Mouse (Mus musculus): ENCODE measurements around the gene Selenbp1. TPM values are rescaled to one million over a fixed set of nuclear protein-coding genes. Genes with fewer than 3 reads are reported as not detected.

Selenbp1 gene
- polyA plus RNA-seq, 2 experiments = 43.5 to 56.7 TPM

DNA sequence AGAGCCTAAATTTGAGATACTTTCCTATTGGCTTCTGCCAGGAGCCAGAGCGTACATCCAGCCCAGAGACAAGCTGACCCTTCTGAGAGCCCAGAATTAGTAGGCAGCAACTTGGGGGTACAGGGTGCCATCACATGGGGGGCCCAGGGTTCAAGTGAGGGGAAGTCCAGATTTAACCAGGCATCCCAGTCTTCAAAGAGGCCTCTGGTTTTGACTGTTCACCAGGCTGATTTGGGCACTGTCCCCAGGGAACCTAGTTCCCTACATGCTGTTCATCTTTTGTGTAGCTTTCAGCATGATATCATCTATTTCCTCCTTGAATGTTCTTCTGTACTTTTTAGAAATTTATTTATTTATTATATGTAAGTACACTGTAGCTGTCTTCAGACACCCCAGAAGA, 32.1 kb downstream of the Selenbp1 start:
- no peaks in the 10 kb centered on the region for H3K36me3 ChIP-seq (replicated peaks; ENCODE audit: control insufficient read depth, insufficient read depth, low read depth)
- H3K4me3 ChIP-seq (ENCODE audit: insufficient read depth in 1 of 2, low read depth in 2 of 2, low read length in 2 of 2) = no peak overlapping the region
- no peaks in the 10 kb centered on the region for H3K27me3 ChIP-seq (ENCODE audit: control insufficient read depth, insufficient read depth, low read length)
- 90% methylated on average over 1 of the region's 1 CpGs for WGBS (ENCODE audit: insufficient replicate concordance)
- ATAC-seq (ENCODE audit: insufficient read depth) (no peak), DNase-seq (ENCODE audit: low read depth in 3 of 3, low spot score in 3 of 3) (no peak)
- H3K9me3 ChIP-seq (ENCODE audit: control insufficient read depth, low read length) = no peaks in the 10 kb centered on the region
- no peaks in the 10 kb centered on the region for H3K4me1 ChIP-seq (replicated peaks; ENCODE audit: control insufficient read depth in 2 of 2, insufficient read depth in 2 of 2, low read length in 1 of 2)
- no peak overlapping the region for H3K4me2 ChIP-seq (ENCODE audit: low read depth)
- TF ChIP-seq CTCF (IDR thresholded peaks at IDR 0.05; ENCODE audit: low read depth) (no peak), EP300 (IDR thresholded peaks at IDR 0.05; ENCODE audit: low read depth) (no peak)
- no peak overlapping the region for H3K27ac ChIP-seq
- H3K9ac ChIP-seq (replicated peaks) = no peak overlapping the region

DNA sequence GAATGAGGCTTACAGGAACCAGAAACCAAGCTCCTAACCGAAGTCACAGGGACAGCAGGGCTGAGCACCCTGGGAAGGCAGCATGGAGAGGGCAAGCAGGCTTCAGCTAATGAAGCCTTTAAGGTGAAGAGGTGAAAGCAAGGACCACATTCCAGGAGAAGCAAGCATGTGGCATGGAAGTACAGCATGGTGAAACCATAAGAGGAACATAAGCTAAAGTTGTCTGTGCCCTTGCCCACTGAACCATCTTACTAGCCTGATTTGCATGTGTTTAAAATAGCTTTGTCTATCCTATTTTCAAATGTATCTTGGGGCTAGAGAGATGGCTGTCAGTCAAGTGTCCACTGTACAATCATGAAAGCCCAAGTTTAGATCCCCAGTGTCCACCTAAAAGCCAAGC, 33.0 kb downstream of the Selenbp1 start:
- Histone ChIP-seq H3K9me3 (ENCODE audit: control insufficient read depth, low read length) (no peaks in the 10 kb centered on the region), H3K9ac (replicated peaks) (no peak overlapping the region), H3K27me3 (ENCODE audit: control insufficient read depth, insufficient read depth, low read length) (no peaks in the 10 kb centered on the region), H3K36me3 (replicated peaks; ENCODE audit: control insufficient read depth, insufficient read depth, low read depth) (no peaks in the 10 kb centered on the region), H3K4me3 (ENCODE audit: insufficient read depth in 1 of 2, low read depth in 2 of 2, low read length in 2 of 2) (no peak overlapping the region), H3K27ac (no peak overlapping the region), H3K4me1 (replicated peaks; ENCODE audit: control insufficient read depth in 2 of 2, insufficient read depth in 2 of 2, low read length in 1 of 2) (no peaks in the 10 kb centered on the region), H3K4me2 (ENCODE audit: low read depth) (no peak overlapping the region)
- 50% methylated on average over 1 of the region's 1 CpGs for WGBS (ENCODE audit: insufficient replicate concordance)
- ATAC-seq (ENCODE audit: insufficient read depth) = no peak
- DNase-seq (ENCODE audit: low read depth in 3 of 3, low spot score in 3 of 3) = no peak
- no peak for TF ChIP-seq CTCF (IDR thresholded peaks at IDR 0.05; ENCODE audit: low read depth)

GRCm38 (mm10) chr3:94972552-94972951, 39.7 kb downstream of the Selenbp1 start:
- H3K27ac ChIP-seq = no peak overlapping the region
- 53% methylated on average over 3 of the region's 3 CpGs for WGBS (ENCODE audit: insufficient replicate concordance)
- no peak for ATAC-seq (ENCODE audit: insufficient read depth)
- H3K9ac ChIP-seq (replicated peaks) = no peak overlapping the region
- no peak for DNase-seq (ENCODE audit: low read depth in 3 of 3, low spot score in 3 of 3)
- H3K4me1 ChIP-seq (replicated peaks; ENCODE audit: control insufficient read depth in 2 of 2, insufficient read depth in 2 of 2, low read length in 1 of 2) = peaks cover 8 to 13% of the 10 kb centered on the region in 2 experiments
- no peaks in the 10 kb centered on the region for H3K9me3 ChIP-seq (ENCODE audit: control insufficient read depth, low read length)
- no peak overlapping the region for H3K4me3 ChIP-seq (ENCODE audit: insufficient read depth in 1 of 2, low read depth in 2 of 2, low read length in 2 of 2)
- H3K27me3 ChIP-seq (ENCODE audit: control insufficient read depth, insufficient read depth, low read length) = no peaks in the 10 kb centered on the region
- H3K4me2 ChIP-seq (ENCODE audit: low read depth) = no peak overlapping the region
- H3K36me3 ChIP-seq (replicated peaks; ENCODE audit: control insufficient read depth, insufficient read depth, low read depth) = no peaks in the 10 kb centered on the region
- TF ChIP-seq EP300 (IDR thresholded peaks at IDR 0.05; ENCODE audit: low read depth) (no peak), CTCF (IDR thresholded peaks at IDR 0.05; ENCODE audit: low read depth) (no peak)

- DNase-seq (ENCODE audit: low read depth in 3 of 3, low spot score in 3 of 3) (no peak), ATAC-seq (ENCODE audit: insufficient read depth) (no peak)
- WGBS (ENCODE audit: insufficient replicate concordance) = 86% methylated on average over 5 of the region's 5 CpGs
- H3K4me2 ChIP-seq (ENCODE audit: low read depth) = peak overlapping the region; percentile 77
- no peak overlapping the region; the same call in 1 of the 2 replicates for H3K9ac ChIP-seq (replicated peaks)
- no peak overlapping the region for H3K4me3 ChIP-seq (ENCODE audit: insufficient read depth in 1 of 2, low read depth in 2 of 2, low read length in 2 of 2)
- peaks cover 8 to 13% of the 10 kb centered on the region in 2 experiments for H3K4me1 ChIP-seq (replicated peaks; ENCODE audit: control insufficient read depth in 2 of 2, insufficient read depth in 2 of 2, low read length in 1 of 2)
- H3K27ac ChIP-seq = no peak overlapping the region
- H3K27me3 ChIP-seq (ENCODE audit: control insufficient read depth, insufficient read depth, low read length) = no peaks in the 10 kb centered on the region
- no peak for TF ChIP-seq EP300 (IDR thresholded peaks at IDR 0.05; ENCODE audit: low read depth)
- TF ChIP-seq CTCF (IDR thresholded peaks at IDR 0.05; ENCODE audit: low read depth) = no peak
- peaks cover 2% of the 10 kb centered on the region; the same call in 1 of the 2 replicates for H3K36me3 ChIP-seq (replicated peaks; ENCODE audit: control insufficient read depth, insufficient read depth, low read depth)
- H3K9me3 ChIP-seq (ENCODE audit: control insufficient read depth, low read length) = no peaks in the 10 kb centered on the region
Measured at GRCm38 (mm10) chr3:94973620-94974019, 40.8 kb downstream of the Selenbp1 start.

DNA sequence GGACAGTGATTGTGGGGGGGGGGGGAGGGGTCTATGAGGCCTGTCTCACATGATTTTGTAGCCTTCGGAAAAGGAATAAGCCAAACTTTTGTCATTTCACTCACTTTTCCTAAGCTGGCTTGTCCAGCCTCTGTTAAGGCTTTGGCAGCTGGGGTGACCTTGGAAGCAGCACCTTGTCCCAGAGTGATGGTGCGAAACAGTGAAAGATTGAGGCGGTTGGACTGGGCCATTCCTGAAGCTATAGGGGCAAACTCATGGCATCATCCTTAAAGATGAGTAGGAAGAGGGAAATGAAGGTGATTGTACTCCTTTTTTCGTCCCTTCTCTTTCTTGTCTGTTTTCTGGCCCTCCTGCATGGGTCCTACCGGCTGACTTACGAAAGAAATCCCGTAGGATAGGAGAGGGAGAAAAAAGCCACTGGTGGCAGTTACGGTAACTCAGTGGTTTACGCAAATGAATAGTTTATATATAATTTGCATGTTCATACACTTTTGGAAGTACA, 41.2 kb downstream of the Selenbp1 start:
- peak overlapping the region; percentile 15; the same call in 1 of the 2 replicates for H3K27ac ChIP-seq
- WGBS (ENCODE audit: insufficient replicate concordance) = 24% methylated on average over 9 of the region's 9 CpGs
- peaks cover 2% of the 10 kb centered on the region; the same call in 1 of the 2 replicates for H3K36me3 ChIP-seq (replicated peaks; ENCODE audit: control insufficient read depth, insufficient read depth, low read depth)
- TF ChIP-seq EP300 (IDR thresholded peaks at IDR 0.05; ENCODE audit: low read depth) = no peak
- TF ChIP-seq CTCF (IDR thresholded peaks at IDR 0.05; ENCODE audit: low read depth) = no peak
- H3K9me3 ChIP-seq (ENCODE audit: control insufficient read depth, low read length) = no peaks in the 10 kb centered on the region
- peaks cover 8 to 13% of the 10 kb centered on the region in 2 experiments for H3K4me1 ChIP-seq (replicated peaks; ENCODE audit: control insufficient read depth in 2 of 2, insufficient read depth in 2 of 2, low read length in 1 of 2)
- H3K27me3 ChIP-seq (ENCODE audit: control insufficient read depth, insufficient read depth, low read length) = no peaks in the 10 kb centered on the region
- H3K4me2 ChIP-seq (ENCODE audit: low read depth) = peak overlapping the region; percentile 77
- ATAC-seq (ENCODE audit: insufficient read depth) = peak; percentile 16
- no peak for DNase-seq (ENCODE audit: low read depth in 3 of 3, low spot score in 3 of 3)
- peak overlapping the region; percentile 97 to 100 for H3K4me3 ChIP-seq (ENCODE audit: insufficient read depth in 1 of 2, low read depth in 2 of 2, low read length in 2 of 2)
- peak overlapping the region; percentile 65 for H3K9ac ChIP-seq (replicated peaks)

All from liver, embryonic 14.5 days (tissue).